Mouse (Mus musculus) G1E (cell line): ENCODE results near the gene Sh3tc1. TPM values are rescaled to one million over a fixed set of nuclear protein-coding genes. Genes with fewer than 3 reads are reported as not detected.

Experiments used
- ATAC-seq: 2 replicates; pipeline ENCODE4 v1.8.0; 2016; ENCODE audit warnings: mild to moderate bottlenecking; ENCODE audit not compliant: insufficient number of reproducible peaks, poor library complexity, low FRiP score, severe bottlenecking; ENCODE audit errors: extremely low read depth
- DNase-seq: peaks from one replicate; pipeline ENCODE4 v3.0.0; 2012; ENCODE audit warnings: low spot score
- H3K27me3 ChIP-seq: 2 replicates; pipeline ENCODE4 v1.6.1; 2012; ENCODE audit warnings: mild to moderate bottlenecking, low read length, inconsistent platforms; ENCODE audit not compliant: insufficient read depth
- H3K36me3 ChIP-seq: replicated peaks from 2 replicates; pipeline ENCODE3; 2012; ENCODE audit warnings: mild to moderate bottlenecking, inconsistent platforms
- H3K4me1 ChIP-seq: 2 replicates; pipeline ENCODE4 v1.6.1; 2012; ENCODE audit warnings: low read depth, low read length, inconsistent platforms, mixed read lengths; ENCODE audit not compliant: insufficient read depth
- H3K4me3 ChIP-seq: 2 replicates; pipeline ENCODE4 v1.5.1; 2012; ENCODE audit warnings: low read depth, mild to moderate bottlenecking, inconsistent platforms, low read length, moderate library complexity, mixed read lengths
- H3K9me3 ChIP-seq: replicated peaks from 2 replicates; pipeline ENCODE4 v1.6.1; 2012; ENCODE audit warnings: inconsistent platforms
- CTCF ChIP-seq: IDR thresholded peaks from 2 replicates; pipeline ENCODE4 v1.5.1; 2012; ENCODE audit warnings: low read depth, low read length, inconsistent platforms, mixed read lengths
- GATA1 ChIP-seq: IDR thresholded peaks from 2 replicates; pipeline ENCODE4 v1.6.1; 2012; ENCODE audit warnings: borderline replicate concordance, low read length, inconsistent platforms, mixed read lengths
- GATA2 ChIP-seq: IDR thresholded peaks from 2 replicates; pipeline ENCODE4 v1.6.1; 2012; ENCODE audit warnings: low read depth, low read length, inconsistent platforms, borderline replicate concordance
- POLR2AphosphoS5 ChIP-seq: IDR thresholded peaks from 2 replicates; pipeline ENCODE4 v1.6.1; 2012; ENCODE audit warnings: low read depth, low read length, inconsistent platforms; ENCODE audit not compliant: insufficient replicate concordance
- TAL1 ChIP-seq: conservative IDR thresholded peaks from 2 replicates; pipeline ENCODE4 v1.6.1; 2012; ENCODE audit warnings: low read depth, low read length, inconsistent platforms, mixed read lengths
- polyA plus RNA-seq: library from polyadenylated mRNA; stranded (reverse); fragments of >175 nt; gene quantifications from 2 replicates; pipeline ENCODE4 v1.2.3, GENCODE M21; 2012
- total RNA-seq, 2 experiments: library from RNA; stranded (forward) in 1 of 2; stranded (reverse) in 1 of 2; fragments of 200-1000 nt in 1 of 2; fragments of >200 nt in 1 of 2; fragmentation: Nextera tagmentation in 1 of 2; gene quantifications; 2 replicates each; pipeline ENCODE4 v1.2.3; 2014 to 2017

Gene Sh3tc1
- total and polyA plus RNA-seq, 3 experiments, result 0.01 to 0.05 TPM; not detected in 1

DNA sequence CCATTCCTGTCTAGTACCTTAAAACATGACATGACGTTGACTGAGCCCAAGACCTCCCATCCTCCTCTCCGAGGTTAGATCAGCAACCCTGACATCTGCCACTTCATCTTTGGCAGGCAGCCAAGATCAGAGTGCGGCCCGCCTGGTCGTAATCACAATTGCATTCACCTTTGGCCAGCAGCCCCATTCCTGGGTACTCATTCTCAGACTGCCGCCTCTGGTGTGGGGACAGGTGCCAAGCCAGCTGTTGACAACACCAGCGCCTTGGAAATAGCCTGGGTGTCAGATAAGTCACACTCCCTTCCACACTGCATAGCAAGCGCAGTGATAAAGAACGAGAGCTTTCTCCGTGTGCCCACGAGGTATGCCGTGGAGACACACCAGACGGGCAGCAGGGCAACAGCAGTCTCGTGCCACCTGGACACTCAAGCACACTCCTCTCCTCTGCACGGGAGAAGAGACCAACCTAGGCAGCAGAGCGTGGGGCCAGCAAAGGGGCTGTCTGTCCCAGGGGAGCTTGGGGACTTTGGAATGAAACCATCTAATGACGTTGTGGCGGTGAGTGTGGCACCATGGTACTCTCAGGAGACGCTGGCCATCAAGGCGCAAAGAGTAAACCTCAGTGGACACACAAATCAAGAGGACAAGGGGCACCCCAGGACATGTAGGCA, 2.4 kb downstream of the Sh3tc1 start:
- DNase-seq (no peak), ATAC-seq (no peak)
- Histone ChIP-seq H3K9me3 (no peaks in the 10 kb centered on the region), H3K4me3 (no peak overlapping the region), H3K4me1 (no peaks in the 10 kb centered on the region), H3K27me3 (peaks cover 11% of the 10 kb centered on the region; the same call in 1 of the 2 replicates), H3K36me3 (no peaks in the 10 kb centered on the region)
- TF ChIP-seq POLR2AphosphoS5 (no peak), GATA2 (no peak), CTCF (no peak), TAL1 (no peak), GATA1 (no peak)

DNA sequence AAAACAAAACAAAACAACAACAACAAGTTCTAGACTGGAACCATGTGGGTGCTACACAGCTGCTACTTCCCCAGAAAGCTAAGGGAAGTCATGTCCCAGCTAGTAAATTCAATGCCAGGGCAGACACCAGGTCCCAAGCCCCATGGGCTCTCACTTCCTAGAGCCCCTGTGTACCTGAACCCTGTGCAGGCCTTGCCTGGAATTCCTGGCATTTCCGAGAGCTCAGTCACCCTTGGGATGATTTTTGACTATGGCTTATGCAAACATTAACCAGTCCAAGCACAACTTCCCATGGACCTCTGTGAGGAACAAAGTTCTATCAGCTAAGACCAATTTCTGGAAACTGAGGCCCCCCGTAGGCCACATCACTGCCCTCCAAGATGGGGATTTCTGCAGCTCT, 6.3 kb downstream of the Sh3tc1 start:
- DNase-seq, result no peak
- Histone ChIP-seq H3K4me1 (no peaks in the 10 kb centered on the region), H3K4me3 (no peak overlapping the region), H3K9me3 (no peaks in the 10 kb centered on the region), H3K27me3 (no peaks in the 10 kb centered on the region; the same call in 1 of the 2 replicates), H3K36me3 (no peaks in the 10 kb centered on the region)
- TF ChIP-seq GATA2 (no peak), POLR2AphosphoS5 (no peak), TAL1 (no peak), GATA1 (no peak), CTCF (no peak)
- ATAC-seq, result no peak

DNA sequence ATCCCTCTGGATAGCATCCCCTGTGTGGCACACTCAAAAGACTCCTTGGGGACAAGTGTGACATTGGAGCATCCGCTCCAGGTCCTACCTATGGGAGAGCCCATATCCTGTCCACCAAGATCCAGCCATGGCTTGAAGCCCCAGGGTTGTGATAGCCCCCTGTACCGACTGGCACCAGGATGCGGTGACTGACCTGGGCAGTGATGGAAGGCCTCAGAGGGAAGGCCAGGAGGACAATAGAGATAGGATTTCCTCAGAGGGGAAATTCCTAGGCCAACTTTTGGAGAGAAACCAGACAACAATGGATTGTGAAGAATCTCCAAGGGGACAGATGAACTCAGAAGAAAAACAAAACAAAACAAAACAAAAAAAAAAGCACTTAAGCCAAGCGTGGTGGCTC, 8.8 kb downstream of the Sh3tc1 start:
- H3K9me3 ChIP-seq, result no peaks in the 10 kb centered on the region
- ATAC-seq (no peak), DNase-seq (no peak)
- no peaks in the 10 kb centered on the region for H3K4me1 ChIP-seq
- TF ChIP-seq GATA2 (no peak), TAL1 (no peak), CTCF (no peak), GATA1 (no peak), POLR2AphosphoS5 (no peak)
- H3K4me3 ChIP-seq, result no peak overlapping the region
- no peaks in the 10 kb centered on the region for H3K27me3 ChIP-seq
- no peaks in the 10 kb centered on the region for H3K36me3 ChIP-seq

DNA sequence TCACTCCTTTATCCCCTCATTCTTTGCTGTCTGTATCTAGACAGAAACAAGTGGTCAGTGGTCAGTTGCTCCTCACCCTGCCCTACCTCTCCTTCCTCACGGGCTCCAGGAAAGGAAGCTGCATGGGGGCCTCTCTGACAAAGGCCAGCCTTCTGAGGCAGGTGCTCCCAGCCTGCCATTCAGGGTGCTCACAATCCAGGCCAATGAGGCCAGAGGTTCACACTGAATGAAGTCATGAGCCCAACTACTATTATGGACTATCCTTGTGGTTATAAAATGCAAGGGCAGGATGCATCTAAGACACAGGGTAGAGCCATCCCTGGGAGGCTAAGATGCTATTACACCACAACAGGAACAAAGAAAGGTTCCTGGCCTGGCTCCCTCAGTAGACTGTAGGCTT, 9.2 kb downstream of the Sh3tc1 start:
- DNase-seq (no peak), ATAC-seq (no peak)
- Histone ChIP-seq H3K27me3 (0 out of 2 replicates have a peak, but pooled peaks cover 3% of the 10 kb centered on the region), H3K36me3 (no peaks in the 10 kb centered on the region), H3K9me3 (no peaks in the 10 kb centered on the region), H3K4me1 (no peaks in the 10 kb centered on the region), H3K4me3 (no peak overlapping the region)
- TF ChIP-seq GATA1 (no peak), POLR2AphosphoS5 (no peak), CTCF (no peak), TAL1 (no peak), GATA2 (no peak)

GRCm38 (mm10) chr5:35729844-35730243, 9.9 kb downstream of the Sh3tc1 start:
- no peak for ATAC-seq
- 0 out of 2 replicates have a peak, but pooled peaks cover 3% of the 10 kb centered on the region for H3K27me3 ChIP-seq

DNA sequence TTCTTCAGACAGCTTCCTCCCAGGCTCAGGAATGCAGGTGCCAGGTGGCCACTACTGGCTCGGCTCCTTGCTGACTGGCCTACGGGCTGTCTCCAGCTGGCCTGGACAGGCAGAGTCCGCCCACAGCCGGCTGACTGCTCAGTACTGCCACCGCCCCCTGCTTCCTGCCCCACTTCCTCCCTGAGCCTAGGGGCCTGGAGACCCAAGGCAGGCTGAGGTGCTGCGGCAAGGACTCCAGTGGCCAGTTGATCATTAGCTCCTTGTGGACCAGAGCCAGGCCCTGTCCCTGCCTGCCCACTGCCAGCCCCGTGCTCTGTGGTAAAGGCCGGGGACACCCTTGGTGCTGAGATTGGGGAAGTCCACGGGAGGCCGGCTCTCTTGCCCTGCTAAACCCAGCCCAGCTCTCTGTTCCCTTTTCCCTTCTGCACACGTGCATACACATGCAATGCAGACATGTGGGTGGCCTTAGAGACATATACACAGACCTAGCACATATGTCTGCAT, 10.8 kb downstream of the Sh3tc1 start:
- H3K27me3 ChIP-seq, result 0 out of 2 replicates have a peak, but pooled peaks cover 3% of the 10 kb centered on the region
- no peaks in the 10 kb centered on the region for H3K9me3 ChIP-seq
- DNase-seq (no peak), ATAC-seq (no peak; the same call in 1 of the 2 replicates)
- H3K36me3 ChIP-seq, result no peaks in the 10 kb centered on the region
- H3K4me1 ChIP-seq, result no peaks in the 10 kb centered on the region
- no peak overlapping the region for H3K4me3 ChIP-seq
- TF ChIP-seq GATA1 (no peak), GATA2 (no peak), POLR2AphosphoS5 (no peak), TAL1 (no peak), CTCF (no peak)

More at GRCm38 (mm10) chr5:35729844-35730243, 9.9 kb downstream of the Sh3tc1 start:
- TF ChIP-seq GATA1 (no peak), TAL1 (no peak), GATA2 (no peak), POLR2AphosphoS5 (no peak), CTCF (no peak)
- DNase-seq, result no peak
- Histone ChIP-seq H3K36me3 (no peaks in the 10 kb centered on the region), H3K4me1 (no peaks in the 10 kb centered on the region), H3K9me3 (no peaks in the 10 kb centered on the region), H3K4me3 (no peak overlapping the region)
